Mouse (Mus musculus) liver, embryonic 11.5 days (tissue): ENCODE results near the gene Tmcc2. TPM values are rescaled to one million over a fixed set of nuclear protein-coding genes. Genes with fewer than 3 reads are reported as not detected.
A peak's percentile ranks its signal among the peaks of the same experiment; 100 is the strongest.

Source experiments
- ATAC-seq: fragments of 200-750 bp; cut with Nextera tagmentation; replicated peaks from 2 replicates; pipeline ENCODE4 v1.8.0; 2017; ENCODE audit warnings: moderate number of reproducible peaks, mild to moderate bottlenecking, moderate TSS enrichment, moderate library complexity; ENCODE audit not compliant: low FRiP score
- DNase-seq: peaks from one replicate; pipeline ENCODE4 v3.0.0-alpha.2; 2017; ENCODE audit warnings: low spot score
- H3K27ac ChIP-seq: fragments of 300-500 bp; sonication (generic); 2 replicates; pipeline ENCODE4 v1.5.1; 2014; ENCODE audit warnings: mild to moderate bottlenecking, low read depth, low read length, control low read depth
- H3K27me3 ChIP-seq: fragments of 300-500 bp; sonication (generic); replicated peaks from 2 replicates; pipeline ENCODE4 v1.6.1; 2014; ENCODE audit warnings: low read length, mixed read lengths; ENCODE audit not compliant: control insufficient read depth, insufficient read depth
- H3K36me3 ChIP-seq: fragments of 300-500 bp; sonication (generic); 2 replicates; pipeline ENCODE4 v1.6.1; 2014; ENCODE audit warnings: mild to moderate bottlenecking, low read length, moderate library complexity, mixed read lengths; ENCODE audit not compliant: control insufficient read depth, insufficient read depth
- H3K4me1 ChIP-seq: fragments of 300-500 bp; sonication (generic); replicated peaks from 2 replicates; pipeline ENCODE4 v1.6.1; 2014; ENCODE audit warnings: low read length, mixed read lengths; ENCODE audit not compliant: control insufficient read depth, insufficient read depth
- H3K4me2 ChIP-seq: fragments of 300-500 bp; sonication (generic); 2 replicates; pipeline ENCODE4 v1.6.1; 2014; ENCODE audit warnings: mild to moderate bottlenecking, control low read depth, moderate library complexity
- H3K4me3 ChIP-seq: fragments of 300-500 bp; sonication (generic); 2 replicates; pipeline ENCODE4 v1.5.1; 2014; ENCODE audit warnings: low read depth, low read length, control low read depth
- H3K9ac ChIP-seq: fragments of 300-500 bp; sonication (generic); 2 replicates; pipeline ENCODE4 v1.6.1; 2014; ENCODE audit warnings: low read depth, low read length, control low read depth
- H3K9me3 ChIP-seq: fragments of 300-500 bp; sonication (generic); 2 replicates; pipeline ENCODE4 v1.6.1; 2016; ENCODE audit warnings: low read length, inconsistent platforms, mixed read lengths; ENCODE audit not compliant: control insufficient read depth
- WGBS: fragments of 180-500 bp; shearing (Covaris S2); extraction: QIAGEN DNeasy Blood & Tissue Kit; methylation state at CpG from one replicate; pipeline ENCODE4 v1.1.7; 2014; 5-methylcytosine and 5-hydroxymethylcytosine counted together
- polyA plus RNA-seq: library from polyadenylated mRNA; unstranded; fragments of >200 nt; fragmentation: Nextera tagmentation; extraction: Ambion mirVana; gene quantifications from 2 replicates; pipeline ENCODE4 v1.2.1, GENCODE M21; 2014

Gene Tmcc2
- polyA plus RNA-seq, 1 experiment from 2014 or later: 24.6 TPM

DNA sequence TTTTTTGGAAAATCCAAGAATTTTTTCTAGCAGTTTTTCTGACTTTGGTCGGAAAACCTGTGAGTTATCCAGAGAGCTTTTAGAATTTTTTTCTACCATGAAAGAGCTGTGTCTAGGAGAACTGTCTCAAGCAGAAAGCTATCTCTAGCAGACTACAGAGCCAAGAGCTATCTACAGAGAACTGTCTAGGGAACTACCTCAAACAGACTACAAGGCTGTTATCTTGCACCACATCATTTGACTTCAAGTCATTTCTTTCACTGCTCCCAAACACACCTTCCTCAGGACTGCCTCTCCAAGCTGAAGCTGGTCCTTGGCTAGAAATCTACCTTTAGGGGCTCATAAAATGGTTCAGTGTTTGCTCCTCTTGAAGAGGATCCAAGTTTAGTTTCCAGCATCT lies 10.8 kb upstream of the Tmcc2 start:
- DNase-seq (no peak), ATAC-seq (no peak)
- WGBS: 73% methylated on average over 1 of the region's 1 CpGs
- Histone ChIP-seq H3K4me3 (no peak overlapping the region), H3K36me3 (no peaks in the 10 kb centered on the region), H3K9ac (no peak overlapping the region), H3K4me1 (no peaks in the 10 kb centered on the region; the same call in 1 of the 2 replicates), H3K27me3 (no peaks in the 10 kb centered on the region), H3K9me3 (no peaks in the 10 kb centered on the region), H3K4me2 (no peak overlapping the region), H3K27ac (no peak overlapping the region)

- no peak for DNase-seq
Observed at GRCm38 (mm10) chr1:132400538-132400937, 9.5 kb upstream of the Tmcc2 start.

DNA sequence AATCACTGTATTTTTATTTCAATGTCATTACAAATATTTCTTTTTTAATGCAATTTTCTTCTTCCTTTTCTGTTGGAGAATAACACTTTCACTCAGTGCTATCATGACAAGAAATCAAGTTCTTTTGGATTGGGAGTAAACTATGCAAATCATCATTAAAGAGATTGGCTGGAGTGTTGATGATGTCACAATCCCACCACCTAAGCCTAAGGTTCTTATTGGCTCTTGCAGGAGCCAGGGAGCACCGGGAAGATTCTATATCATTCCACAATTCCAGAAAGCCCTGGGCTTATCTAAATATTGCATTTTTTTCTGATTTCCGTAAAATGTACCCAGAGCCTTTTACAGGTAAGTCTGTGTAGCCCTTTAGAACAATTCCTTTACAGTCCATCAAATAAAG lies 5.6 kb upstream of the Tmcc2 start:
- H3K9ac ChIP-seq: no peak overlapping the region
- no peaks in the 10 kb centered on the region for H3K27me3 ChIP-seq
- H3K4me2 ChIP-seq: no peak overlapping the region
- no peak overlapping the region for H3K27ac ChIP-seq
- 67% methylated on average over 2 of the region's 2 CpGs for WGBS
- ATAC-seq (no peak), DNase-seq (no peak)
- H3K4me3 ChIP-seq: no peak overlapping the region
- no peaks in the 10 kb centered on the region for H3K9me3 ChIP-seq
- no peaks in the 10 kb centered on the region; the same call in 1 of the 2 replicates for H3K4me1 ChIP-seq
- no peaks in the 10 kb centered on the region for H3K36me3 ChIP-seq

More at GRCm38 (mm10) chr1:132400538-132400937, 9.5 kb upstream of the Tmcc2 start:
- WGBS: 41% methylated on average over 1 of the region's 1 CpGs
- no peaks in the 10 kb centered on the region for H3K36me3 ChIP-seq
- H3K4me1 ChIP-seq: no peaks in the 10 kb centered on the region; the same call in 1 of the 2 replicates
- H3K9ac ChIP-seq: no peak overlapping the region
- no peak overlapping the region for H3K27ac ChIP-seq
- no peaks in the 10 kb centered on the region for H3K9me3 ChIP-seq
- no peaks in the 10 kb centered on the region for H3K27me3 ChIP-seq
- peak; percentile 88 for ATAC-seq
- no peak overlapping the region for H3K4me2 ChIP-seq
- H3K4me3 ChIP-seq: no peak overlapping the region

DNA sequence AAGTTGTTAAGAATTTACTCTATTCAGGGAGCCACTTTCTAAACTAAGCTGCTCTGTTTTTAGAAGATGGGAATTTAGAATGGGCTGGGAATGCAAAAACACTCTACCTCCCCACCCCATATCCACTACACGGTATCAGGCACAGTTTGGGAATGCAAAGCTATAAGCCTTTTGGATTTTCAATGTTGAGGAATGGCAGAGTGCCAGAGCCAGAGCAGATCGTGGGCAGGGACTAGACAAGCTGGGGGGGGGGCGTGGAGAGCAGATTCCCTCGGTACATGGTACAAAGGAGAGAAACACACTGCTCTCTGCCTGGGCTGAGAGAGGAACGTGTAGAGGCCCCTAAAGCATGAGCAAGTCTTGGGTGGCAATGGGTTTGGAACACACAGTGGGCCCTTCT lies 1.8 kb upstream of the Tmcc2 start:
- no peak overlapping the region for H3K4me2 ChIP-seq
- no peaks in the 10 kb centered on the region for H3K9me3 ChIP-seq
- no peaks in the 10 kb centered on the region for H3K36me3 ChIP-seq
- H3K9ac ChIP-seq: no peak overlapping the region
- H3K27me3 ChIP-seq: no peaks in the 10 kb centered on the region
- no peak for ATAC-seq
- H3K4me1 ChIP-seq: peaks cover 22% of the 10 kb centered on the region
- DNase-seq: no peak
- 79% methylated on average over 5 of the region's 5 CpGs for WGBS
- no peak overlapping the region for H3K4me3 ChIP-seq
- no peak overlapping the region for H3K27ac ChIP-seq

DNA sequence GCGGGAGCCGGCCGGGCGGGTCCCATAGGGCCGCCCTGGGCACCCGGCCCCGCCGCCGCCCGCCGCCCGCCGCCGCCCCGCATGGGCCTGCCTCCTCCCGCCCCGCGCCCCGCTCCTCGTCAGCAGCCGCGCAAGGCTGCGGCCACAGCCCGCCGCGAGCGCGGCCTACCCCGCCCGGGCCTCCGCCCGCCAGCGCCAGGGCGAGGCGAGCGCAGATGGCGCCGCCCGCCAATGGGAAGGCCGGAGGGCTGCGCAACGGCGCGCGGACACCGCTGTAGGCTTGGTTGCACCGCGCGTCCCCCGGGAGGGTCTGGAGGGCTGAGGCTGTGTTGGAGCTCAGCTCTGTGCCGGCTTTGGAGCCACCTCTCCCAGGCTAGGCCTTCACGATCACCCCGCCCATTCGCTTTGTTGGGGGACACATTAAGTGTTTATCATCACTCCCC lies 520 bp upstream of the Tmcc2 start:
- peaks cover 28% of the 10 kb centered on the region for H3K4me1 ChIP-seq
- no peaks in the 10 kb centered on the region for H3K27me3 ChIP-seq
- no peaks in the 10 kb centered on the region for H3K36me3 ChIP-seq
- ATAC-seq: peak; percentile 83
- H3K4me2 ChIP-seq: peak overlapping the region; percentile 97
- H3K27ac ChIP-seq: peak overlapping the region; percentile 74
- WGBS: under 1% methylated on average over 35 of the region's 54 CpGs
- peak overlapping the region; percentile 78 for H3K4me3 ChIP-seq
- H3K9me3 ChIP-seq: no peaks in the 10 kb centered on the region
- DNase-seq: peak; percentile 69
- H3K9ac ChIP-seq: peak overlapping the region; percentile 82

GRCm38 (mm10) chr1:132389886-132390585 lies 1.0 kb downstream of the Tmcc2 start:
- Histone ChIP-seq H3K9me3 (no peaks in the 10 kb centered on the region), H3K9ac (peak overlapping the region; percentile 77), H3K27me3 (no peaks in the 10 kb centered on the region), H3K4me3 (peak overlapping the region; percentile 78), H3K27ac (peak overlapping the region; percentile 77), H3K4me1 (peaks cover 42% of the 10 kb centered on the region), H3K36me3 (no peaks in the 10 kb centered on the region), H3K4me2 (peak overlapping the region; percentile 97)
- peak; percentile 86 for ATAC-seq
- peak; percentile 67 for DNase-seq
- 26% methylated on average over 15 of the region's 15 CpGs for WGBS

DNA sequence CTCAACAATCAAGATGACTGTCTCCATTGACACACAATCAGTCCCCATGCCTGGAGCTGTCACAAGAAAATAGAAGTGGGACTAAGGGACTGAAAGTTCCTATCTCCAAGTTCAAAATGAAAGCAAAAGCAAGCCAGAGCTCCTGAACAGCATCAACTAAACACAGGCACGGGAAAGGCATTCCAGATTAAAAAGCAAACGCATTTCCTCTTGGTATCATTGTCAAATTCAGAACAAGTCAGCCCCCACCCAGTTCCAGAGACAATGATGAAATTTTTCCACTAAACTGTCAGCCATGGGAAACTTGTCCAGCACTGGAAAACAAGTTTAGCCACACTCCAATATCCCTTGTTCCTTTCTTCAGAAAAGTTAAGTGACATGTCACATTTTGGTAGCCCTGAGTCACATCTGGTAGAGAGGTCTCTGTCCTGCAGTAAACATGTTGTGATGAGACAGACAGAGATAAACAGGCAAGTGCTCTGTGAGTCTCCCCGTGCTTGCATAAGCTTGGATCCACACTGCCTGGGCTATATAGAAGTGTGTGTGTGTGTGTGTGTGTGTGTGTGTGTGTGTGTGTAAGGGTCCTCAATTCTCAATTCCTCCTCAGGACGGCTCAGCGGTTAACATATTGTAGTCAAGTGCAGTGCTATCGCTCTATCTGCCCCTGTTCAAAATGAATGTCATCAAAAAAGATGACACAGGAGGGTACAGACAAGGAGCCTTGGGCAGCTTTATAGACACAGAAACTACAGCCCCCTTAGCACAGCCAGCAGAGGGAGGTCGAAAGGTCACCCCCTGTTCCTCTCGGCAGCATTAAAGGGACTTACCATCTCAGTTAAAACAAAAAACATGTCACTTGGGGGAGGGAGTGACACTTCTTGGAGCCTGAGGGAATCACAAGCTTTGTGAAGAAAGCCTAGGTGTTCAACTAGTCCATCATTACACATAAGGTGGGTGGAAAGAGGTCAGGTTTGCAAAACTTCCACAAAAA lies 2.0 kb downstream of the Tmcc2 start:
- peak overlapping the region; percentile 77 for H3K9ac ChIP-seq
- ATAC-seq (peak; percentile 30; the same call in 1 of the 2 replicates), DNase-seq (no peak)
- H3K27ac ChIP-seq: peak overlapping the region; percentile 77
- H3K27me3 ChIP-seq: no peaks in the 10 kb centered on the region
- H3K4me1 ChIP-seq: peaks cover 52% of the 10 kb centered on the region
- H3K36me3 ChIP-seq: no peaks in the 10 kb centered on the region
- peak overlapping the region; percentile 56 for H3K4me3 ChIP-seq
- WGBS: 45% methylated on average over 8 of the region's 8 CpGs
- peak overlapping the region; percentile 97 for H3K4me2 ChIP-seq
- H3K9me3 ChIP-seq: no peaks in the 10 kb centered on the region

- no peak for DNase-seq
- ATAC-seq: 0 out of 2 replicates have a peak, but pooled peaks have one; percentile 29
Observed at GRCm38 (mm10) chr1:132387943-132388342, 3.1 kb downstream of the Tmcc2 start.

More at GRCm38 (mm10) chr1:132387943-132388342, 3.1 kb downstream of the Tmcc2 start:
- H3K4me2 ChIP-seq: peak overlapping the region; percentile 97
- peak overlapping the region; percentile 56 for H3K4me3 ChIP-seq
- no peaks in the 10 kb centered on the region for H3K27me3 ChIP-seq
- no peaks in the 10 kb centered on the region for H3K36me3 ChIP-seq
- H3K9ac ChIP-seq: peak overlapping the region; percentile 77
- 50% methylated on average over 4 of the region's 4 CpGs for WGBS
- no peaks in the 10 kb centered on the region for H3K9me3 ChIP-seq
- H3K27ac ChIP-seq: peak overlapping the region; percentile 77
- H3K4me1 ChIP-seq: peaks cover 56% of the 10 kb centered on the region
